Mouse (Mus musculus) lung, adult 2 months (tissue): ENCODE measurements around the gene F2.

ENCODE experiments used
- CTCF ChIP-seq: fragments of 200-500 bp; IDR thresholded peaks from 2 replicates; pipeline ENCODE4 v1.5.1; 2011; ENCODE audit warnings: mild to moderate bottlenecking, low read length, control low read depth; ENCODE audit not compliant: insufficient read depth
- POLR2A ChIP-seq: fragments of 200-500 bp; IDR thresholded peaks from 2 replicates; pipeline ENCODE4 v1.6.1; 2011; ENCODE audit warnings: low read depth, mild to moderate bottlenecking, control low read depth, low read length, borderline replicate concordance; ENCODE audit errors: extremely low read depth

DNA sequence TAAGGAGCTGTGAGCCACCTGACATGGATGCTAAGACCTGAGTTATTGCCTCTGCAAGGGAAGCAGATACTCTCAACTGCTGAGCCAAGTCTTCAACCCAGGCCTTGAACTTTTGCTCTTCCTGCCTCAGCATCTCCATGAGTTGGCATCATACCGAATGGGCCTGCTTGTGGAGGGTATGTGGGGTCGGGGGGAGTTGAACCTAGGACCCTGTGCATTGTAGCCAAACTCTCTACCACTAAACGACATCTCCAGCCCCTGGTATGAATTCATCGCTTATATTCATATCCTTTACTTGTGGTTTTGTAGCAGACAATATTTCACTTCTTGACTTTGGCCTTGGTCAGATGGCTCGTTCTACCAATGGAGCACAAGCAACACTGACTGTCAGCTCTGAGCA is 4.4 kb downstream of the F2 start:
- TF ChIP-seq POLR2A: no peak
- TF ChIP-seq CTCF: no peak
